In the genomic region with DNA sequence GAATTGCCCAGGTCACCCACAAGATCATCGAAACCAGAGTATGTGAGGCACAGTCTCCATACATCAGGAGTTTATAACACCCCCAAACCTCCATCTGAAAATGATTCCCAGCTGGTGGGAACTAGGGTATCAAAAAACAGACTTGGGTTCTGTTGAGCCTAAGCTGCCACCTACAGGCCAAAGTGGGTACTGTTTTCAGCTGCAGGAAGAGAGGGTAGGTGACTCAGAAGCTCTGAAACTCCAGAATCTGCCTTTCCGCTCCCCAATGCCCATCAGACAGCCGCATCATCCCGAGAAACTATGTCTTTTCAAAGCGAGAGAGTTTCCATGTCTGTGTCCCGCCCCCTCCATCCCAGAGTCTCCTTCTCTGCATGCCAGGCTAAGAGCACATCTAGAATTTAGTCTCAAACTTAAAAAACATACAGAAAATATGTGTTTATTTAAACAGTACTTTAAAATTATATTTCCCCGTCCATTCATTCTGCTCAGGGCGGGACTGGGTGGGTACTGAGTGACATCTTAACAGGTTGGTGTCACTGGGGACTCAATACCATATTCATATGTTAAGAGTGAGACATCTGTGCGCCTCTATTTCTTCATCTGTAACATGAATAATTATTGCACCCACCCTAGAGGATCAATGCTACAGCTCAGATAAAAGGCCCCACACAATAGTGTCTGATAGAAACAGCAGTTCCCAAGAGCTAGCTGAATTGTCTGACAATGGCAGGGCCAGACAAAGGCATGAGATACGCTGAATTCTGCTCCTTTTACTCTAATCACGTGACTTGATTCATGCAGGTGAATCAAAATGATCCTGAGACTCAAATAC, we compare ENCODE assay signal across 8 mouse cellular contexts. TPM values are rescaled to one million over a fixed set of nuclear protein-coding genes. Genes with fewer than 3 reads are reported as not detected.
DNase-seq lines count a peak whose midpoint lies in the region; ATAC-seq lines count a peak whose summit lies in the region.

No protein-coding gene starts in this region.

- no peaks in the 10 kb centered on the region for H3K9me3 ChIP-seq in embryonic facial prominence, embryonic 10.5 days
- H3K9me3 ChIP-seq in neural tube, embryonic 11.5 days (ENCODE audit: control insufficient read depth, low read length) = no peaks in the 10 kb centered on the region

- no peaks in the 10 kb centered on the region; the same call in 1 of the 2 replicates for H3K27me3 ChIP-seq in embryonic facial prominence, embryonic 10.5 days (replicated peaks; ENCODE audit: low read depth, poor library complexity, severe bottlenecking)
- no peaks in the 10 kb centered on the region for H3K27me3 ChIP-seq in neural tube, embryonic 11.5 days (ENCODE audit: control insufficient read depth, insufficient read depth, low read length)

- H3K27ac ChIP-seq in embryonic facial prominence, embryonic 10.5 days (replicated peaks) = no peak overlapping the region
- no peak overlapping the region for H3K27ac ChIP-seq in neural tube, embryonic 11.5 days (ENCODE audit: low read depth, low read length)

- no peak overlapping the region for H3K9ac ChIP-seq in neural tube, embryonic 11.5 days (ENCODE audit: low read length)

- peaks cover 6% of the 10 kb centered on the region; the same call in 1 of the 2 replicates for H3K4me1 ChIP-seq in embryonic facial prominence, embryonic 10.5 days
- H3K4me1 ChIP-seq in neural tube, embryonic 11.5 days (ENCODE audit: control insufficient read depth, insufficient read depth, low read length) = no peaks in the 10 kb centered on the region

- no peak overlapping the region for H3K4me3 ChIP-seq in embryonic facial prominence, embryonic 10.5 days
- no peak overlapping the region for H3K4me3 ChIP-seq in neural tube, embryonic 11.5 days (ENCODE audit: low read depth, low read length)

- DNase-seq in ovary, postnatal 10 days (ENCODE audit: low spot score) = peak; percentile 22
- no peak for DNase-seq in ovary, adult 18-20 months (ENCODE audit: low spot score)
- peak; percentile 17 for DNase-seq in adrenal gland, adult 8-10 months
- peak; percentile 78 for DNase-seq in embryonic facial prominence, embryonic 10.5 days (ENCODE audit: low spot score)
- DNase-seq in heart, postnatal 36 days = peak; percentile 60 to 73
- peak; percentile 74 for DNase-seq in left cerebral cortex, postnatal 4 days
- peak; percentile 83 for DNase-seq in neural tube, embryonic 11.5 days (ENCODE audit: low spot score)
- peak; percentile 60 for DNase-seq in thymus, postnatal 14 days

- no peaks in the 10 kb centered on the region for H3K36me3 ChIP-seq in embryonic facial prominence, embryonic 10.5 days (replicated peaks)
- H3K36me3 ChIP-seq in neural tube, embryonic 11.5 days (ENCODE audit: control insufficient read depth, insufficient read depth, low read length) = no peaks in the 10 kb centered on the region

- peak; percentile 48; the same call in 1 of the 2 replicates for ATAC-seq in neural tube, embryonic 11.5 days (ENCODE audit: insufficient read depth, low FRiP score, low TSS enrichment)

- no peak overlapping the region for H3K4me2 ChIP-seq in neural tube, embryonic 11.5 days (ENCODE audit: low read depth)

- intact Hi-C loops in heart, postnatal 36 days (cut with DNase I) = loop anchor here (1.0 to 5.0 kb wide), 3 partner anchors 123 to 535 kb away; no protein-coding TSS in a partner anchor
- intact Hi-C loops in left cerebral cortex, postnatal 4 days (cut with DNase I) = loop anchor here (2.0 to 5.0 kb wide), 5 partner anchors 120 to 565 kb away; a partner anchor contains a TSS

- WGBS in embryonic facial prominence, embryonic 10.5 days = 30% methylated on average over 11 of the region's 11 CpGs
- 34% methylated on average over 11 of the region's 11 CpGs for WGBS in neural tube, embryonic 11.5 days

RNA-seq across cellular contexts. Expression of a gene that starts 34.1 kb away (rescaled TPM):
- total RNA-seq in adrenal gland, adult 8-10 months (2022) = under 1 TPM in 3 of 4 experiments, not detected in 1; 0.05 to 0.17 (median 0.09) TPM
- polyA plus RNA-seq in embryonic facial prominence, embryonic 10.5 days (2016; fragmentation: Nextera tagmentation; extraction: Ambion mirVana) = 0.21 and 0.30 TPM in 2 replicates
- total RNA-seq in heart, postnatal 36 days (2021) = not detected
- 1 to 10 TPM; 2.2 to 2.4 TPM for total RNA-seq in left cerebral cortex, postnatal 4 days (2021)
- polyA plus RNA-seq in neural tube, embryonic 11.5 days (2014; fragmentation: Nextera tagmentation; extraction: Ambion mirVana) = 29.9 and 32.0 TPM in 2 replicates

RNA-seq across cellular contexts. Expression of a gene that starts 58.6 kb away (rescaled TPM):
- total RNA-seq in adrenal gland, adult 8-10 months (2022) = not detected
- 0.04 TPM in 1 of 2 replicates, not detected in the other for polyA plus RNA-seq in embryonic facial prominence, embryonic 10.5 days (2016; fragmentation: Nextera tagmentation; extraction: Ambion mirVana)
- not detected for total RNA-seq in heart, postnatal 36 days (2021)
- total RNA-seq in left cerebral cortex, postnatal 4 days (2021) = under 1 TPM; 0.48 to 0.56 TPM
- polyA plus RNA-seq in neural tube, embryonic 11.5 days (2014; fragmentation: Nextera tagmentation; extraction: Ambion mirVana) = 0.04 TPM in 1 of 2 replicates, not detected in the other

RNA-seq across cellular contexts. Expression of a gene that starts 59.8 kb away (rescaled TPM):
- 10 to 100 TPM; 20.1 to 26.5 (median 21.6) TPM for total RNA-seq in adrenal gland, adult 8-10 months (2022)
- 23.7 and 26.4 TPM in 2 replicates for polyA plus RNA-seq in embryonic facial prominence, embryonic 10.5 days (2016; fragmentation: Nextera tagmentation; extraction: Ambion mirVana)
- 10 to 100 TPM; 17.9 to 21.2 TPM for total RNA-seq in heart, postnatal 36 days (2021)
- total RNA-seq in left cerebral cortex, postnatal 4 days (2021) = 10 to 100 TPM in 1 of 2 experiments, 1 to 10 TPM in 1; 9.9 to 12.0 TPM
- polyA plus RNA-seq in neural tube, embryonic 11.5 days (2014; fragmentation: Nextera tagmentation; extraction: Ambion mirVana) = 18.6 and 19.1 TPM in 2 replicates

RNA-seq across cellular contexts. Expression of a gene that starts 59.8 kb away (rescaled TPM):
- 10 to 100 TPM; 23.4 to 37.2 (median 30.9) TPM for total RNA-seq in adrenal gland, adult 8-10 months (2022)
- 30.4 and 32.6 TPM in 2 replicates for polyA plus RNA-seq in embryonic facial prominence, embryonic 10.5 days (2016; fragmentation: Nextera tagmentation; extraction: Ambion mirVana)
- total RNA-seq in heart, postnatal 36 days (2021) = 10 to 100 TPM; 12.5 to 16.3 TPM
- total RNA-seq in left cerebral cortex, postnatal 4 days (2021) = 10 to 100 TPM; 24.1 to 26.2 TPM
- polyA plus RNA-seq in neural tube, embryonic 11.5 days (2014; fragmentation: Nextera tagmentation; extraction: Ambion mirVana) = 37.4 and 40.6 TPM in 2 replicates
